Mouse (Mus musculus): ENCODE measurements at regions not wholly inside any gene's neighbourhood (a gene's known extent, or its start where the extent isn't known, plus 50 kb on each side); places are given as distances from the start of the nearest gene placed in this dataset.

GRCm38 (mm10) chr2:57868046-57868445 is 129.6 kb upstream of the Galnt5 start:
- TF ChIP-seq CTCF (IDR thresholded peaks at IDR 0.05; ENCODE audit: low read depth) (no peak), EP300 (IDR thresholded peaks at IDR 0.05; ENCODE audit: low read depth) (no peak)
